Mouse (Mus musculus) olfactory bulb, adult 2 months (tissue): ENCODE results near the gene Sptbn4.

Source experiments
- CTCF ChIP-seq: fragments of 200-500 bp; IDR thresholded peaks from 2 replicates; pipeline ENCODE4 v1.5.1; 2012; ENCODE audit warnings: low read depth, mild to moderate bottlenecking, low read length, moderate library complexity; ENCODE audit not compliant: insufficient read depth
- POLR2A ChIP-seq: fragments of 200-500 bp; IDR thresholded peaks from 2 replicates; pipeline ENCODE4 v1.6.1; 2012; ENCODE audit warnings: mild to moderate bottlenecking, low read depth, low read length, moderate library complexity; ENCODE audit not compliant: insufficient read depth

GRCm38 (mm10) chr7:27327500-27327899 lies 120.0 kb downstream of the Sptbn4 start:
- TF ChIP-seq CTCF, result no peak
- TF ChIP-seq POLR2A, result no peak
